In the genomic region with DNA sequence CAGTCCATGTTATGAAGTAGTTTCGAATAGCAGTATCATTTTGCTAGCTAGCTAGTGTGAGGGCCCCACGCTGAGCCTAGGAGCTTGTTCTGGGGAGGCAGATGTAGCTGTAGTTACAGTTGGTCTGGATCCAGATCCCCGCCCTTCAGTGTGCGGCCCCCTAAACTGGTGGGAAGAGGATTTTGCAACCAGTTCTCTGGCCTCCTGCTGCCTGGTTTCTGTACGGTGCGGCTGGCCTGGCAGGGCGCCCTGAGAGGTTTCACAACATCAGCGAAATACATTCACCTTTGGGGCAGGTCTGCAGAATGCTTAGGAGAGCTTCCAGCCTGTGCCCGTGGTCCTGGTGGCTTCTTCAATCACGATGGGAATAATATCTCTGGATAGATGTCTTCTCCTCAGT, we compare ENCODE assay signal across 9 mouse cellular contexts. TPM values are rescaled to one million over a fixed set of nuclear protein-coding genes. Genes with fewer than 3 reads are reported as not detected.
DNase-seq lines count a peak whose midpoint lies in the region; ATAC-seq lines count a peak whose summit lies in the region.
"Had no signal": no experiment of that assay in that cellular context is flagged by ENCODE, and none has a peak within 500 bp of the region (broad histone marks: within the 10 kb centered on the region; RNA-seq: fewer than 3 reads in every experiment).

No protein-coding gene starts in this region.

- H3K27ac ChIP-seq in midbrain, embryonic 13.5 days = no peak overlapping the region
- H3K27ac ChIP-seq in midbrain, embryonic 14.5 days (replicated peaks; ENCODE audit: low read depth, low read length) = no peak overlapping the region
- H3K27ac ChIP-seq in liver, embryonic 13.5 days = peak overlapping the region; percentile 77
- H3K27ac ChIP-seq in stomach, embryonic 16.5 days (ENCODE audit: low read length) = no peak overlapping the region; the same call in 1 of the 2 replicates

- 87% methylated on average over 10 of the region's 10 CpGs for WGBS in midbrain, embryonic 13.5 days
- WGBS in midbrain, embryonic 14.5 days = 84% methylated on average over 10 of the region's 10 CpGs
- WGBS in liver, embryonic 13.5 days (ENCODE audit: insufficient replicate concordance) = 66% methylated on average over 10 of the region's 10 CpGs
- WGBS in stomach, embryonic 16.5 days = 55% methylated on average over 10 of the region's 10 CpGs

- H3K9ac ChIP-seq in midbrain, embryonic 13.5 days (replicated peaks) = no peak overlapping the region
- H3K9ac ChIP-seq in midbrain, embryonic 14.5 days (replicated peaks; ENCODE audit: low read length) = no peak overlapping the region
- peak overlapping the region; percentile 34; the same call in 1 of the 2 replicates for H3K9ac ChIP-seq in liver, embryonic 13.5 days
- peak overlapping the region; percentile 7; the same call in 1 of the 2 replicates for H3K9ac ChIP-seq in stomach, embryonic 16.5 days (ENCODE audit: low read length)

- DNase-seq in adrenal gland, adult 2 months = peak; percentile 79
- no peak for DNase-seq in adrenal gland, postnatal 4 days (ENCODE audit: low spot score in 2 of 2)
- no peak for DNase-seq in midbrain, embryonic 14.5 days
- no peak for DNase-seq in liver, embryonic 13.5 days
- DNase-seq in frontal cortex, postnatal 14 days (ENCODE audit: low spot score in 2 of 2) = no peak

- no peaks in the 10 kb centered on the region for H3K9me3 ChIP-seq in midbrain, embryonic 13.5 days
- no peaks in the 10 kb centered on the region for H3K9me3 ChIP-seq in midbrain, embryonic 14.5 days (ENCODE audit: control insufficient read depth, low read length)
- no peaks in the 10 kb centered on the region for H3K9me3 ChIP-seq in liver, embryonic 13.5 days (replicated peaks)
- no peaks in the 10 kb centered on the region for H3K9me3 ChIP-seq in stomach, embryonic 16.5 days (replicated peaks; ENCODE audit: control insufficient read depth, low read length)

- H3K4me3 ChIP-seq in midbrain, embryonic 13.5 days (replicated peaks) = no peak overlapping the region; the same call in 1 of the 2 replicates
- no peak overlapping the region for H3K4me3 ChIP-seq in midbrain, embryonic 14.5 days (replicated peaks; ENCODE audit: low read depth, low read length)
- peak overlapping the region; percentile 72 for H3K4me3 ChIP-seq in liver, embryonic 13.5 days (replicated peaks)
- H3K4me3 ChIP-seq in stomach, embryonic 16.5 days (replicated peaks; ENCODE audit: low read length) = 0 out of 2 replicates have a peak overlapping the region, but pooled peaks have one; percentile 87

- H3K4me1 ChIP-seq in midbrain, embryonic 13.5 days (replicated peaks) = peaks cover 23% of the 10 kb centered on the region
- H3K4me1 ChIP-seq in midbrain, embryonic 14.5 days (ENCODE audit: control insufficient read depth, insufficient read depth, low read length) = peaks cover 17% of the 10 kb centered on the region
- H3K4me1 ChIP-seq in liver, embryonic 13.5 days (replicated peaks) = peaks cover 57% of the 10 kb centered on the region
- H3K4me1 ChIP-seq in stomach, embryonic 16.5 days (ENCODE audit: control insufficient read depth, insufficient read depth, low read length) = peaks cover 16% of the 10 kb centered on the region

- peaks cover 2% of the 10 kb centered on the region for H3K36me3 ChIP-seq in midbrain, embryonic 13.5 days
- H3K36me3 ChIP-seq in midbrain, embryonic 14.5 days (ENCODE audit: control insufficient read depth, insufficient read depth, low read length) = 0 out of 2 replicates have a peak, but pooled peaks cover 3% of the 10 kb centered on the region
- H3K36me3 ChIP-seq in liver, embryonic 13.5 days = peaks cover 4% of the 10 kb centered on the region; the same call in 1 of the 2 replicates
- H3K36me3 ChIP-seq in stomach, embryonic 16.5 days (ENCODE audit: control insufficient read depth, insufficient read depth, low read length) = no peaks in the 10 kb centered on the region

- no peaks in the 10 kb centered on the region for H3K27me3 ChIP-seq in midbrain, embryonic 13.5 days
- no peaks in the 10 kb centered on the region for H3K27me3 ChIP-seq in midbrain, embryonic 14.5 days (ENCODE audit: control insufficient read depth, insufficient read depth, low read length)
- H3K27me3 ChIP-seq in liver, embryonic 13.5 days = no peaks in the 10 kb centered on the region
- no peaks in the 10 kb centered on the region for H3K27me3 ChIP-seq in stomach, embryonic 16.5 days (ENCODE audit: control insufficient read depth, insufficient read depth, low read length)

- peak overlapping the region; percentile 77; the same call in 1 of the 2 replicates for H3K4me2 ChIP-seq in midbrain, embryonic 13.5 days (replicated peaks)
- no peak overlapping the region; the same call in 1 of the 2 replicates for H3K4me2 ChIP-seq in midbrain, embryonic 14.5 days (ENCODE audit: low read length)
- peak overlapping the region; percentile 88 for H3K4me2 ChIP-seq in liver, embryonic 13.5 days
- H3K4me2 ChIP-seq in stomach, embryonic 16.5 days (ENCODE audit: low read depth, low read length) = peak overlapping the region; percentile 94

- no peak for ATAC-seq in midbrain, embryonic 13.5 days
- no peak for ATAC-seq in midbrain, embryonic 14.5 days (ENCODE audit: low FRiP score, low TSS enrichment)
- ATAC-seq in liver, embryonic 13.5 days (ENCODE audit: low read depth) = no peak
- ATAC-seq in stomach, embryonic 16.5 days (ENCODE audit: insufficient read depth, low FRiP score) = no peak
- no peak for ATAC-seq in erythroid progenitor cell, adult 5-6 weeks (replicated peaks; ENCODE audit: low FRiP score, poor library complexity, severe bottlenecking)

RNA-seq across cellular contexts. Expression of a gene that starts 2.0 kb away (rescaled TPM):
- 100 to 1,000 TPM in 1 of 2 experiments, 10 to 100 TPM in 1; 77.6 to 145 TPM for total RNA-seq in adrenal gland, adult 2 months (2021)
- 221 and 280 TPM in 2 replicates for polyA plus RNA-seq in adrenal gland, adult 2 months (2012; rRNA removed)
- total RNA-seq in adrenal gland, postnatal 4 days (2021) = 10 to 100 TPM; 41.8 to 43.4 TPM
- 18.0 and 20.0 TPM in 2 replicates for polyA plus RNA-seq in midbrain, embryonic 13.5 days (2015; fragmentation: Nextera tagmentation; extraction: Ambion mirVana)
- polyA plus RNA-seq in midbrain, embryonic 14.5 days (2014; fragmentation: Nextera tagmentation; extraction: Ambion mirVana) = 14.1 and 15.2 TPM in 2 replicates
- polyA plus RNA-seq in liver, embryonic 13.5 days (2015; fragmentation: Nextera tagmentation; extraction: Ambion mirVana) = 50.2 and 57.3 TPM in 2 replicates
- polyA plus RNA-seq in stomach, embryonic 16.5 days (2015; fragmentation: Nextera tagmentation; extraction: Ambion mirVana) = 35.9 and 38.0 TPM in 2 replicates
- total RNA-seq in erythroid progenitor cell, adult 5-6 weeks (2015; ENCODE audit: low replicate concordance) = 1.7 and 1.8 TPM in 2 replicates
- total RNA-seq in erythroid progenitor cell, adult 5-6 weeks (2017; ENCODE audit: low replicate concordance) = 0.30 and 4.7 TPM in 2 replicates

RNA-seq across cellular contexts. Expression of a gene that starts 21.7 kb away (rescaled TPM):
- under 1 TPM in 1 of 2 experiments, not detected in 1; 0.09 TPM for total RNA-seq in adrenal gland, adult 2 months (2021)
- polyA plus RNA-seq in adrenal gland, adult 2 months (2012; rRNA removed) = 0.03 and 0.10 TPM in 2 replicates
- not detected for total RNA-seq in adrenal gland, postnatal 4 days (2021)
- not detected in 2 replicates for polyA plus RNA-seq in midbrain, embryonic 13.5 days (2015; fragmentation: Nextera tagmentation; extraction: Ambion mirVana)
- polyA plus RNA-seq in midbrain, embryonic 14.5 days (2014; fragmentation: Nextera tagmentation; extraction: Ambion mirVana) = not detected in 2 replicates
- not detected in 2 replicates for polyA plus RNA-seq in liver, embryonic 13.5 days (2015; fragmentation: Nextera tagmentation; extraction: Ambion mirVana)
- polyA plus RNA-seq in stomach, embryonic 16.5 days (2015; fragmentation: Nextera tagmentation; extraction: Ambion mirVana) = not detected in 2 replicates
- total RNA-seq in erythroid progenitor cell, adult 5-6 weeks (2015; ENCODE audit: low replicate concordance) = not detected in 2 replicates
- total RNA-seq in erythroid progenitor cell, adult 5-6 weeks (2017; ENCODE audit: low replicate concordance) = not detected in 2 replicates
- total RNA-seq: heart, adult 18-20 months had no signal

RNA-seq across cellular contexts. Expression of a gene that starts 28.6 kb away (rescaled TPM):
- total RNA-seq in adrenal gland, adult 2 months (2021) = not detected
- 0.03 TPM in 1 of 2 replicates, not detected in the other for polyA plus RNA-seq in adrenal gland, adult 2 months (2012; rRNA removed)
- not detected for total RNA-seq in adrenal gland, postnatal 4 days (2021)
- polyA plus RNA-seq in midbrain, embryonic 13.5 days (2015; fragmentation: Nextera tagmentation; extraction: Ambion mirVana) = not detected in 2 replicates
- polyA plus RNA-seq in midbrain, embryonic 14.5 days (2014; fragmentation: Nextera tagmentation; extraction: Ambion mirVana) = not detected in 2 replicates
- not detected in 2 replicates for polyA plus RNA-seq in liver, embryonic 13.5 days (2015; fragmentation: Nextera tagmentation; extraction: Ambion mirVana)
- not detected in 2 replicates for polyA plus RNA-seq in stomach, embryonic 16.5 days (2015; fragmentation: Nextera tagmentation; extraction: Ambion mirVana)
- total RNA-seq in erythroid progenitor cell, adult 5-6 weeks (2015; ENCODE audit: low replicate concordance) = not detected in 2 replicates
- not detected in 2 replicates for total RNA-seq in erythroid progenitor cell, adult 5-6 weeks (2017; ENCODE audit: low replicate concordance)
- total RNA-seq: heart, adult 18-20 months had no signal

Comparison
In these comparisons a context has a peak if more than half of its experiments do, and no peak if none do; other contexts are left out.
1. H3K4me3 ChIP-seq: peak in liver, embryonic 13.5 days (single experiment) and stomach, embryonic 16.5 days (single experiment); none in midbrain, embryonic 13.5 days (single experiment) and midbrain, embryonic 14.5 days (single experiment).
2. H3K9ac ChIP-seq: peak in liver, embryonic 13.5 days (single experiment) and stomach, embryonic 16.5 days (single experiment); none in midbrain, embryonic 13.5 days (single experiment) and midbrain, embryonic 14.5 days (single experiment).